In the genomic region with DNA sequence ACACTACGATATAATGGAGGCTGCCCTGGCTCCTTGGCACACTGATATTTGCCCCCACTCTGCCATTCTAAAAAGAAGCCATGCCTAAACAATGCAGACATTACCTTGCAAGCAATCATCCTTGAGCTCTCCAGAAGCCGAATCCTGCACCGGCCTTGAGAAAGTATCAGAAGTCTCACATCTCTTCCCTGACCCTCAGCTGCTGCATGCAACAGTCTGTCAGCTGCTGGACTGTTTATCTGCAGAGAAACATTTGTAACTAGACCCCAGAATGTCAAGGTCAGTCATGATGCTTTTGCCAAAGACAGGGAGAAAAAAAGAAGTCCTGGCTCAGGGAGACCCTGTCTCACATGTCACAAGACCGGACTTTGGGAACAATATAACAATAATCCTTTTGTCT, we compare ENCODE assay signal across 25 mouse cellular contexts. TPM values are rescaled to one million over a fixed set of nuclear protein-coding genes. Genes with fewer than 3 reads are reported as not detected.
DNase-seq lines count a peak whose midpoint lies in the region; ATAC-seq and TF ChIP-seq lines count a peak whose summit lies in the region.
"Had no signal": no experiment of that assay in that cellular context is flagged by ENCODE, and none has a peak within 500 bp of the region (broad histone marks: within the 10 kb centered on the region; RNA-seq: fewer than 3 reads in every experiment).

No protein-coding gene starts in this region.

- peaks cover 34% of the 10 kb centered on the region for H3K4me1 ChIP-seq in liver, embryonic 13.5 days (replicated peaks)
- no peaks in the 10 kb centered on the region for H3K4me1 ChIP-seq in liver, postnatal 0 days (ENCODE audit: insufficient read depth)
- peaks cover 25 to 28% of the 10 kb centered on the region in 2 experiments for H3K4me1 ChIP-seq in MEL (ENCODE audit: control insufficient read depth in 1 of 2, insufficient read depth in 2 of 2, low read length in 2 of 2)
- H3K4me1 ChIP-seq in hindbrain, embryonic 10.5 days (replicated peaks) = peaks cover 12% of the 10 kb centered on the region
- H3K4me1 ChIP-seq in embryonic facial prominence, embryonic 10.5 days = peaks cover 25% of the 10 kb centered on the region
- H3K4me1 ChIP-seq: hindbrain, embryonic 13.5 days; intestine, embryonic 15.5 days had no signal

- ATAC-seq in liver, embryonic 13.5 days (ENCODE audit: low read depth) = no peak
- ATAC-seq in liver, postnatal 0 days = no peak
- ATAC-seq: activated CD4-positive, CD25-positive, alpha-beta regulatory T cell, adult 4 months; CD4-positive, CD25-positive, alpha-beta regulatory T cell, adult 4 months; forebrain, embryonic 13.5 days; forebrain, embryonic 16.5 days; hindbrain, embryonic 16.5 days; intestine, embryonic 15.5 days had no signal

- TF ChIP-seq POLR2A in MEL (IDR thresholded peaks at IDR 0.05; ENCODE audit: control insufficient read depth in 1 of 2, insufficient read depth in 1 of 2, low read depth in 1 of 2, low read length in 2 of 2, poor library complexity in 1 of 2) = no peak

- TF ChIP-seq RAD21 in MEL (IDR thresholded peaks at IDR 0.05; ENCODE audit: low read depth, low read length) = no peak

- no peaks in the 10 kb centered on the region for H3K27me3 ChIP-seq in liver, embryonic 13.5 days
- H3K27me3 ChIP-seq in liver, postnatal 0 days (ENCODE audit: insufficient read depth, low read length) = no peaks in the 10 kb centered on the region
- no peaks in the 10 kb centered on the region for H3K27me3 ChIP-seq in MEL (ENCODE audit: control insufficient read depth in 1 of 2, insufficient read depth in 2 of 2, low read length in 2 of 2)
- no peaks in the 10 kb centered on the region for H3K27me3 ChIP-seq in hindbrain, embryonic 10.5 days (ENCODE audit: insufficient read depth, poor library complexity, severe bottlenecking)
- H3K27me3 ChIP-seq in embryonic facial prominence, embryonic 10.5 days (replicated peaks; ENCODE audit: low read depth, poor library complexity, severe bottlenecking) = no peaks in the 10 kb centered on the region
- H3K27me3 ChIP-seq: forebrain, embryonic 13.5 days; hindbrain, embryonic 13.5 days; intestine, embryonic 15.5 days had no signal

- DNase-seq in adrenal gland, postnatal 10 days = peak; percentile 49
- DNase-seq in adrenal gland, postnatal 4 days (ENCODE audit: low spot score in 2 of 2) = no peak
- DNase-seq in liver, embryonic 13.5 days = no peak
- no peak for DNase-seq in liver, postnatal 0 days
- DNase-seq in MEL (ENCODE audit: low read depth, low spot score) = no peak
- DNase-seq in adrenal gland, postnatal 36 days = peak; percentile 41 to 66
- no peak for DNase-seq in hindbrain, embryonic 10.5 days (ENCODE audit: low spot score)
- DNase-seq in embryonic facial prominence, embryonic 10.5 days (ENCODE audit: low spot score) = no peak
- DNase-seq: cerebellum, adult 11-12 months; cerebellum, adult 8-10 months; cerebellum, postnatal 10 days; cerebellum, postnatal 36 days; embryo, embryonic 11 days; gastrocnemius, postnatal 10 days; heart, adult 11 months had no signal

- H3K79me2 ChIP-seq in MEL (ENCODE audit: control insufficient read depth, insufficient read depth, low read length, poor library complexity) = no peaks in the 10 kb centered on the region

- 80% methylated on average over 4 of the region's 4 CpGs for WGBS in liver, embryonic 13.5 days (ENCODE audit: insufficient replicate concordance)
- WGBS in liver, postnatal 0 days (ENCODE audit: insufficient replicate concordance) = 78% methylated on average over 4 of the region's 4 CpGs
- 82% methylated on average over 4 of the region's 4 CpGs for WGBS in hindbrain, embryonic 10.5 days
- 72% methylated on average over 4 of the region's 4 CpGs for WGBS in embryonic facial prominence, embryonic 10.5 days

- no peaks in the 10 kb centered on the region for H3K9me3 ChIP-seq in liver, embryonic 13.5 days (replicated peaks)
- no peaks in the 10 kb centered on the region for H3K9me3 ChIP-seq in liver, postnatal 0 days (ENCODE audit: low read length)
- H3K9me3 ChIP-seq in MEL (replicated peaks; ENCODE audit: insufficient read depth, low read length) = no peaks in the 10 kb centered on the region
- no peaks in the 10 kb centered on the region for H3K9me3 ChIP-seq in hindbrain, embryonic 10.5 days
- no peaks in the 10 kb centered on the region for H3K9me3 ChIP-seq in embryonic facial prominence, embryonic 10.5 days
- H3K9me3 ChIP-seq: forebrain, embryonic 10.5 days; forebrain, embryonic 13.5 days; hindbrain, embryonic 13.5 days; intestine, embryonic 15.5 days had no signal

- no peak overlapping the region for H3K4me2 ChIP-seq in liver, embryonic 13.5 days
- H3K4me2 ChIP-seq in liver, postnatal 0 days (ENCODE audit: low read depth, low read length) = no peak overlapping the region
- H3K4me2 ChIP-seq: forebrain, embryonic 13.5 days; heart, embryonic 11.5 days; hindbrain, embryonic 13.5 days; intestine, embryonic 15.5 days had no signal

- TF ChIP-seq CTCF in liver, postnatal 0 days (IDR thresholded peaks at IDR 0.05; ENCODE audit: low read depth) = no peak
- no peak for TF ChIP-seq CTCF in MEL (IDR thresholded peaks at IDR 0.05 in 2 of 3, conservative IDR thresholded peaks at IDR 0.05 in 1 of 3; ENCODE audit: control insufficient read depth in 1 of 3, insufficient read depth in 1 of 3, low read depth in 2 of 3, low read length in 3 of 3, poor library complexity in 1 of 3, severe bottlenecking in 1 of 3)

- no peaks in the 10 kb centered on the region for H3K36me3 ChIP-seq in liver, embryonic 13.5 days
- H3K36me3 ChIP-seq in liver, postnatal 0 days (replicated peaks; ENCODE audit: insufficient read depth, low read length) = no peaks in the 10 kb centered on the region
- peaks cover 0 to 16% of the 10 kb centered on the region in 2 experiments; a peak in 2 of 4 replicates for H3K36me3 ChIP-seq in MEL (ENCODE audit: control insufficient read depth in 1 of 2, insufficient read depth in 2 of 2, low read length in 2 of 2)
- H3K36me3 ChIP-seq in hindbrain, embryonic 10.5 days = no peaks in the 10 kb centered on the region
- H3K36me3 ChIP-seq in embryonic facial prominence, embryonic 10.5 days (replicated peaks) = no peaks in the 10 kb centered on the region
- H3K36me3 ChIP-seq: forebrain, embryonic 10.5 days; hindbrain, embryonic 13.5 days; intestine, embryonic 15.5 days had no signal

- peak overlapping the region; percentile 20; the same call in 1 of the 2 replicates for H3K27ac ChIP-seq in liver, embryonic 13.5 days
- no peak overlapping the region for H3K27ac ChIP-seq in liver, postnatal 0 days (ENCODE audit: low read depth)
- no peak overlapping the region for H3K27ac ChIP-seq in MEL (ENCODE audit: control insufficient read depth, low read depth, low read length)
- H3K27ac ChIP-seq in hindbrain, embryonic 10.5 days = no peak overlapping the region
- H3K27ac ChIP-seq in embryonic facial prominence, embryonic 10.5 days (replicated peaks) = no peak overlapping the region
- H3K27ac ChIP-seq: forebrain, embryonic 10.5 days; forebrain, embryonic 13.5 days; hindbrain, embryonic 13.5 days; intestine, embryonic 15.5 days had no signal

- H3K4me3 ChIP-seq in liver, embryonic 13.5 days (replicated peaks) = no peak overlapping the region
- no peak overlapping the region for H3K4me3 ChIP-seq in liver, postnatal 0 days (ENCODE audit: low read depth, low read length)
- no peak overlapping the region for H3K4me3 ChIP-seq in MEL (ENCODE audit: control insufficient read depth in 1 of 2, insufficient read depth in 1 of 2, low read depth in 2 of 2, low read length in 2 of 2)
- H3K4me3 ChIP-seq in hindbrain, embryonic 10.5 days = no peak overlapping the region
- H3K4me3 ChIP-seq in embryonic facial prominence, embryonic 10.5 days = no peak overlapping the region
- H3K4me3 ChIP-seq: forebrain, embryonic 10.5 days; forebrain, embryonic 13.5 days; hindbrain, embryonic 13.5 days; intestine, embryonic 15.5 days had no signal

- no peak for TF ChIP-seq EP300 in liver, postnatal 0 days (IDR thresholded peaks at IDR 0.05; ENCODE audit: low read depth)
- TF ChIP-seq EP300 in MEL (IDR thresholded peaks at IDR 0.05; ENCODE audit: low read depth in 1 of 2, low read length in 2 of 2) = no peak

- no peak overlapping the region for H3K9ac ChIP-seq in liver, embryonic 13.5 days
- no peak overlapping the region for H3K9ac ChIP-seq in liver, postnatal 0 days (replicated peaks)
- no peak overlapping the region for H3K9ac ChIP-seq in MEL (ENCODE audit: control insufficient read depth, low read depth, low read length, poor library complexity, severe bottlenecking)
- H3K9ac ChIP-seq: forebrain, embryonic 13.5 days; hindbrain, embryonic 13.5 days; intestine, embryonic 15.5 days had no signal

RNA-seq across cellular contexts. Expression of a gene that starts 5.1 kb away (rescaled TPM):
- total RNA-seq in adrenal gland, postnatal 10 days (2021) = under 1 TPM; 0.15 to 0.67 TPM
- total RNA-seq in adrenal gland, postnatal 4 days (2021) = under 1 TPM; 0.11 to 0.17 TPM
- polyA plus RNA-seq in liver, embryonic 13.5 days (2015; fragmentation: Nextera tagmentation; extraction: Ambion mirVana) = 0.09 and 0.13 TPM in 2 replicates
- 0.09 and 0.23 TPM in 2 replicates for polyA plus RNA-seq in liver, postnatal 0 days (2015; fragmentation: Nextera tagmentation; extraction: Ambion mirVana)
- total RNA-seq in MEL (2012; rRNA removed) = 0.19 TPM in 1 of 2 replicates, not detected in the other
- polyA plus RNA-seq in MEL (2012; ENCODE audit: insufficient read depth in 1 of 2, insufficient read length in 2 of 2, low read depth in 1 of 2, low replicate concordance in 2 of 2, missing spikeins in 1 of 2) = not detected
- under 1 TPM; 0.30 to 0.33 TPM for total RNA-seq in adrenal gland, postnatal 36 days (2021)
- polyA plus RNA-seq in hindbrain, embryonic 10.5 days (2016; fragmentation: Nextera tagmentation; extraction: Ambion mirVana) = 0.40 TPM in 1 of 2 replicates, not detected in the other
- polyA plus RNA-seq in embryonic facial prominence, embryonic 10.5 days (2016; fragmentation: Nextera tagmentation; extraction: Ambion mirVana) = 0.44 and 0.55 TPM in 2 replicates
- total RNA-seq: hematopoietic stem cell, adult 5-6 weeks had no signal
- polyA plus RNA-seq: CD4-positive, CD25-positive, alpha-beta regulatory T cell, adult 4 months had no signal

RNA-seq across cellular contexts. Expression of a gene that starts 12.4 kb away (rescaled TPM):
- 1 to 10 TPM; 1.2 to 2.1 TPM for total RNA-seq in adrenal gland, postnatal 10 days (2021)
- 1 to 10 TPM; 3.9 TPM for total RNA-seq in adrenal gland, postnatal 4 days (2021)
- polyA plus RNA-seq in liver, embryonic 13.5 days (2015; fragmentation: Nextera tagmentation; extraction: Ambion mirVana) = 0.44 TPM in 1 of 2 replicates, not detected in the other
- 0.14 and 0.34 TPM in 2 replicates for polyA plus RNA-seq in liver, postnatal 0 days (2015; fragmentation: Nextera tagmentation; extraction: Ambion mirVana)
- 27.7 and 37.8 TPM in 2 replicates for total RNA-seq in MEL (2012; rRNA removed)
- polyA plus RNA-seq in MEL (2012; ENCODE audit: insufficient read depth in 1 of 2, insufficient read length in 2 of 2, low read depth in 1 of 2, low replicate concordance in 2 of 2, missing spikeins in 1 of 2) = 100 to 1,000 TPM in 1 of 2 experiments, not detected in 1; 138 TPM
- total RNA-seq in adrenal gland, postnatal 36 days (2021) = under 1 TPM; 0.72 to 0.86 TPM
- 0.97 and 4.0 TPM in 2 replicates for polyA plus RNA-seq in hindbrain, embryonic 10.5 days (2016; fragmentation: Nextera tagmentation; extraction: Ambion mirVana)
- polyA plus RNA-seq in embryonic facial prominence, embryonic 10.5 days (2016; fragmentation: Nextera tagmentation; extraction: Ambion mirVana) = 0.63 and 1.9 TPM in 2 replicates
- total RNA-seq: hematopoietic stem cell, adult 5-6 weeks had no signal

RNA-seq across cellular contexts. Expression of a gene that starts 42.4 kb away (rescaled TPM):
- 10 to 100 TPM; 25.9 to 55.7 TPM for total RNA-seq in adrenal gland, postnatal 10 days (2021)
- 10 to 100 TPM; 29.2 to 33.2 TPM for total RNA-seq in adrenal gland, postnatal 4 days (2021)
- polyA plus RNA-seq in liver, embryonic 13.5 days (2015; fragmentation: Nextera tagmentation; extraction: Ambion mirVana) = 1.6 and 3.1 TPM in 2 replicates
- 19.5 and 21.3 TPM in 2 replicates for polyA plus RNA-seq in liver, postnatal 0 days (2015; fragmentation: Nextera tagmentation; extraction: Ambion mirVana)
- total RNA-seq in MEL (2012; rRNA removed) = 1.5 and 2.1 TPM in 2 replicates
- 1 to 10 TPM in 1 of 2 experiments, not detected in 1; 5.1 TPM for polyA plus RNA-seq in MEL (2012; ENCODE audit: insufficient read depth in 1 of 2, insufficient read length in 2 of 2, low read depth in 1 of 2, low replicate concordance in 2 of 2, missing spikeins in 1 of 2)
- 10 to 100 TPM; 11.3 to 12.7 TPM for total RNA-seq in adrenal gland, postnatal 36 days (2021)
- 3.9 and 4.0 TPM in 2 replicates for polyA plus RNA-seq in hindbrain, embryonic 10.5 days (2016; fragmentation: Nextera tagmentation; extraction: Ambion mirVana)
- polyA plus RNA-seq in embryonic facial prominence, embryonic 10.5 days (2016; fragmentation: Nextera tagmentation; extraction: Ambion mirVana) = 4.4 and 4.9 TPM in 2 replicates

RNA-seq across cellular contexts. Expression of a gene that starts 51.1 kb away (rescaled TPM):
- total RNA-seq in adrenal gland, postnatal 10 days (2021) = 1,000 to 10,000 TPM; 1,178 to 1,235 TPM
- 100 to 1,000 TPM; 327 to 392 TPM for total RNA-seq in adrenal gland, postnatal 4 days (2021)
- 74.5 and 77.7 TPM in 2 replicates for polyA plus RNA-seq in liver, embryonic 13.5 days (2015; fragmentation: Nextera tagmentation; extraction: Ambion mirVana)
- 534 and 566 TPM in 2 replicates for polyA plus RNA-seq in liver, postnatal 0 days (2015; fragmentation: Nextera tagmentation; extraction: Ambion mirVana)
- total RNA-seq in MEL (2012; rRNA removed) = 82.8 and 99.5 TPM in 2 replicates
- polyA plus RNA-seq in MEL (2012; ENCODE audit: insufficient read depth in 1 of 2, insufficient read length in 2 of 2, low read depth in 1 of 2, low replicate concordance in 2 of 2, missing spikeins in 1 of 2) = 10 to 100 TPM in 1 of 2 experiments, not detected in 1; 74.7 TPM
- total RNA-seq in adrenal gland, postnatal 36 days (2021) = 100 to 1,000 TPM; 543 to 577 TPM
- polyA plus RNA-seq in hindbrain, embryonic 10.5 days (2016; fragmentation: Nextera tagmentation; extraction: Ambion mirVana) = 87.9 and 93.3 TPM in 2 replicates
- polyA plus RNA-seq in embryonic facial prominence, embryonic 10.5 days (2016; fragmentation: Nextera tagmentation; extraction: Ambion mirVana) = 75.8 and 81.7 TPM in 2 replicates

Comparison
In these comparisons a context has a peak if more than half of its experiments do, and no peak if none do; other contexts are left out.
1. DNase-seq: peak in adrenal gland, postnatal 10 days (single experiment) and adrenal gland, postnatal 36 days (2 of 2); none in adrenal gland, postnatal 4 days (0 of 2), liver, embryonic 13.5 days (single experiment), liver, postnatal 0 days (single experiment), MEL (single experiment), hindbrain, embryonic 10.5 days (single experiment) and embryonic facial prominence, embryonic 10.5 days (single experiment).